Mouse (Mus musculus): ENCODE results near the gene Npas2. TPM values are rescaled to one million over a fixed set of nuclear protein-coding genes. Genes with fewer than 3 reads are reported as not detected.

Npas2 gene
- polyA plus RNA-seq, 1 experiment: 9.6 TPM

- 44% methylated on average over 10 of the region's 10 CpGs for WGBS
- peak; percentile 25 for DNase-seq
- Histone ChIP-seq H3K4me3 (replicated peaks; ENCODE audit: extremely low read depth, low read depth, low read length) (no peak overlapping the region), H3K4me1 (ENCODE audit: control insufficient read depth, insufficient read depth, low read length) (peaks cover 6% of the 10 kb centered on the region; the same call in 1 of the 2 replicates)
- TF ChIP-seq POLR2A (IDR thresholded peaks at IDR 0.05; ENCODE audit: borderline replicate concordance, extremely low read depth, low read depth, low read length) (no peak), CTCF (IDR thresholded peaks at IDR 0.05; ENCODE audit: insufficient read depth, low read length) (no peak)
Observed at GRCm38 (mm10) chr1:39313352-39314245, 120.1 kb downstream of the Npas2 start.

- DNase-seq: peak; percentile 36
- Histone ChIP-seq H3K4me1 (ENCODE audit: control insufficient read depth, insufficient read depth, low read length) (peaks cover 11% of the 10 kb centered on the region; the same call in 1 of the 2 replicates), H3K4me3 (replicated peaks; ENCODE audit: extremely low read depth, low read depth, low read length) (no peak overlapping the region)
- WGBS: 57% methylated on average over 2 of the region's 2 CpGs
- no peak for TF ChIP-seq CTCF (IDR thresholded peaks at IDR 0.05; ENCODE audit: insufficient read depth, low read length)
- no peak for TF ChIP-seq POLR2A (IDR thresholded peaks at IDR 0.05; ENCODE audit: borderline replicate concordance, extremely low read depth, low read depth, low read length)
Observed at GRCm38 (mm10) chr1:39317935-39318334, 124.4 kb downstream of the Npas2 start.

GRCm38 (mm10) chr1:39318870-39319269 is 125.3 kb downstream of the Npas2 start:
- 51% methylated on average over 7 of the region's 7 CpGs for WGBS

GRCm38 (mm10) chr1:39321954-39322353 is 128.4 kb downstream of the Npas2 start:
- peaks cover 13% of the 10 kb centered on the region; the same call in 1 of the 2 replicates for H3K4me1 ChIP-seq (ENCODE audit: control insufficient read depth, insufficient read depth, low read length)
- no peak for DNase-seq
- WGBS: 65% methylated on average over 6 of the region's 6 CpGs
- no peak overlapping the region for H3K4me3 ChIP-seq (replicated peaks; ENCODE audit: extremely low read depth, low read depth, low read length)
- no peak for TF ChIP-seq CTCF (IDR thresholded peaks at IDR 0.05; ENCODE audit: insufficient read depth, low read length)
- TF ChIP-seq POLR2A (IDR thresholded peaks at IDR 0.05; ENCODE audit: borderline replicate concordance, extremely low read depth, low read depth, low read length): no peak

More at GRCm38 (mm10) chr1:39318870-39319269, 125.3 kb downstream of the Npas2 start:
- TF ChIP-seq CTCF (IDR thresholded peaks at IDR 0.05; ENCODE audit: insufficient read depth, low read length) (no peak), POLR2A (IDR thresholded peaks at IDR 0.05; ENCODE audit: borderline replicate concordance, extremely low read depth, low read depth, low read length) (no peak)
- DNase-seq: no peak
- Histone ChIP-seq H3K4me3 (replicated peaks; ENCODE audit: extremely low read depth, low read depth, low read length) (no peak overlapping the region), H3K4me1 (ENCODE audit: control insufficient read depth, insufficient read depth, low read length) (peaks cover 11% of the 10 kb centered on the region; the same call in 1 of the 2 replicates)

- Histone ChIP-seq H3K4me3 (replicated peaks; ENCODE audit: extremely low read depth, low read depth, low read length) (no peak overlapping the region), H3K4me1 (ENCODE audit: control insufficient read depth, insufficient read depth, low read length) (peaks cover 3% of the 10 kb centered on the region; the same call in 1 of the 2 replicates)
- no peak for DNase-seq
- TF ChIP-seq POLR2A (IDR thresholded peaks at IDR 0.05; ENCODE audit: borderline replicate concordance, extremely low read depth, low read depth, low read length) (no peak), CTCF (IDR thresholded peaks at IDR 0.05; ENCODE audit: insufficient read depth, low read length) (no peak)
- WGBS: 62% methylated on average over 6 of the region's 6 CpGs
Observed at GRCm38 (mm10) chr1:39325228-39325627, 131.7 kb downstream of the Npas2 start.

GRCm38 (mm10) chr1:39327546-39327945 is 134.0 kb downstream of the Npas2 start:
- Histone ChIP-seq H3K4me1 (ENCODE audit: control insufficient read depth, insufficient read depth, low read length) (peaks cover 3% of the 10 kb centered on the region; the same call in 1 of the 2 replicates), H3K4me3 (replicated peaks; ENCODE audit: extremely low read depth, low read depth, low read length) (no peak overlapping the region)
- TF ChIP-seq CTCF (IDR thresholded peaks at IDR 0.05; ENCODE audit: insufficient read depth, low read length) (no peak), POLR2A (IDR thresholded peaks at IDR 0.05; ENCODE audit: borderline replicate concordance, extremely low read depth, low read depth, low read length) (no peak)
- DNase-seq: no peak
- WGBS: 77% methylated on average over 7 of the region's 7 CpGs

GRCm38 (mm10) chr1:39330857-39331594 is 137.5 kb downstream of the Npas2 start:
- no peak for DNase-seq

GRCm38 (mm10) chr1:39332456-39332855 is 138.9 kb downstream of the Npas2 start:
- 81% methylated on average over 4 of the region's 4 CpGs for WGBS
- no peak for TF ChIP-seq POLR2A (IDR thresholded peaks at IDR 0.05; ENCODE audit: borderline replicate concordance, extremely low read depth, low read depth, low read length)
- no peak for TF ChIP-seq CTCF (IDR thresholded peaks at IDR 0.05; ENCODE audit: insufficient read depth, low read length)
- no peaks in the 10 kb centered on the region for H3K4me1 ChIP-seq (ENCODE audit: control insufficient read depth, insufficient read depth, low read length)
- no peak for DNase-seq
- no peak overlapping the region for H3K4me3 ChIP-seq (replicated peaks; ENCODE audit: extremely low read depth, low read depth, low read length)

More at GRCm38 (mm10) chr1:39330857-39331594, 137.5 kb downstream of the Npas2 start:
- TF ChIP-seq CTCF (IDR thresholded peaks at IDR 0.05; ENCODE audit: insufficient read depth, low read length) (no peak), POLR2A (IDR thresholded peaks at IDR 0.05; ENCODE audit: borderline replicate concordance, extremely low read depth, low read depth, low read length) (no peak)
- 75% methylated on average over 7 of the region's 7 CpGs for WGBS
- Histone ChIP-seq H3K4me1 (ENCODE audit: control insufficient read depth, insufficient read depth, low read length) (peaks cover 2% of the 10 kb centered on the region; the same call in 1 of the 2 replicates), H3K4me3 (replicated peaks; ENCODE audit: extremely low read depth, low read depth, low read length) (no peak overlapping the region)

- 52% methylated on average over 15 of the region's 15 CpGs for WGBS
- TF ChIP-seq CTCF (IDR thresholded peaks at IDR 0.05; ENCODE audit: insufficient read depth, low read length): no peak
- TF ChIP-seq POLR2A (IDR thresholded peaks at IDR 0.05; ENCODE audit: borderline replicate concordance, extremely low read depth, low read depth, low read length): no peak
Observed at GRCm38 (mm10) chr1:39335561-39336196, 142.1 kb downstream of the Npas2 start.

More at GRCm38 (mm10) chr1:39335561-39336196, 142.1 kb downstream of the Npas2 start:
- no peaks in the 10 kb centered on the region for H3K4me1 ChIP-seq (ENCODE audit: control insufficient read depth, insufficient read depth, low read length)
- no peak overlapping the region for H3K4me3 ChIP-seq (replicated peaks; ENCODE audit: extremely low read depth, low read depth, low read length)
- DNase-seq: no peak

Measured in lung, adult 2 months (tissue).